Mouse (Mus musculus): ENCODE measurements at regions not wholly inside any gene's neighbourhood (a gene's known extent, or its start where the extent isn't known, plus 50 kb on each side); places are given as distances from the start of the nearest gene placed in this dataset.

DNA sequence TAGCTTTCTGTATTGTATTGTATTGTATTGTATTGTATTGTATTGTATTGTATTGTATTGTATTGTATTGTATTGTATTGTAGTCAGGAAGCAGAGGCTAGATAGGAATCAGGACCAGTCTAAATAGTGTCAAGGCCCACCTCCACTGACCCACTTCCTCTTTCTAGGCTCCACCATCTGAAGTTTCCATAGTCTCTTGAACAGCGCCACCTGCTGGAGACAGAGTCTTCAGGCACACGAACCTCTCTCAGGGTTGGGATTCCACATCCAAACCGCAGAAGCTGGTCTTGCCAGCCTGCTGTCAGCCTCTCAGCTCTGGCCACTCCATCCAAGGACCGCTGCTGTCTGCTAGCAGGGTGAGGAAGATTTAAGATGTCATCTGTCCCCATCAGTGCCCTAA, 234.6 kb downstream of the Cdh26 start:
- DNase-seq: peak; percentile 84 to 87

DNA sequence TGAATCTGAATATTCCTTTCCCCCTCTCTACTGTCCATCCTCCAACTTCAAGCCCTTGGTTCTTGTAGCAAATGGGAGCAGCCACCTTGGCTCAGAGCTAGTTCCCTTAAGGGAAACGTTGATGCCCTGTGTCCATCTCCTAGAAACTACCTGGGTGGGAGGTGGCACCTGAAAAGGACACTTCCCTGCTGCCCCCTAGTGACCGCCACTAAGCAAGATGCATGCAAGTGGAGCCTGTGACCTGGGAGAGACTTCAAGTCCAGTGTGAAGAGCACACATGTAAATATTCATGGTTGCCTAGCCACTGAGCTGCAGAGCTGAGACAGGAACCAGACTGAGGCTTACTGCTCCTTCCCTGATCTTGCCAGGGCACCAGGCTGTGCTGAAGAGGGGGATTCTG, 238.1 kb downstream of the Cdh26 start:
- peak; percentile 68 to 70 for DNase-seq

DNA sequence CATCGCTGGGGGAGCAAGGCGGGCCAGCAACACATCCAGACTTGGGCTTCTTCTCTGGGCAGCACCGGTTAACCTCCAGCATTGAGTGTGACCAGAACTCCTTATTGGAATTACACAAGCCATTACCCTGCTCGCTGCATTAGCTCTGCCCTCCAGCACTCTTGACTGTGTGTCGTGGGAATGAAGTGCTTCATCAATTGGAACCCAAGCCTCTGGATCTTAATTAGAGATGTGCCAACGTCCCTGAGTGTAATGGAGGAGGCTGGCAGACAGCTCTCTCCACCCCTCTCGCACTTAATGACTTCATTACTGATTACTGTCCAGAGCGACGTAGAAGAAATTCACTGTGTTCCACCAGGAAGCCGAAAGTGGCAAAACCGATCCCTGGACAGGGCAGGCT, 240.6 kb downstream of the Cdh26 start:
- no peak for DNase-seq

GRCm38 (mm10) chr2:178673621-178674020, 243.3 kb downstream of the Cdh26 start:
- DNase-seq: peak; percentile 58

GRCm38 (mm10) chr2:178674621-178675020, 244.3 kb downstream of the Cdh26 start:
- DNase-seq: peak; percentile 56 to 66

- no peak for DNase-seq
Observed at GRCm38 (mm10) chr2:178676970-178677369, 246.6 kb downstream of the Cdh26 start.

- no peak for DNase-seq
Observed at GRCm38 (mm10) chr2:178680368-178680767, 250.0 kb downstream of the Cdh26 start.

- DNase-seq: no peak
Observed at GRCm38 (mm10) chr2:178684026-178684958, 254.0 kb downstream of the Cdh26 start.

- no peak for DNase-seq
Observed at GRCm38 (mm10) chr2:178685211-178685610, 254.9 kb downstream of the Cdh26 start.

DNA sequence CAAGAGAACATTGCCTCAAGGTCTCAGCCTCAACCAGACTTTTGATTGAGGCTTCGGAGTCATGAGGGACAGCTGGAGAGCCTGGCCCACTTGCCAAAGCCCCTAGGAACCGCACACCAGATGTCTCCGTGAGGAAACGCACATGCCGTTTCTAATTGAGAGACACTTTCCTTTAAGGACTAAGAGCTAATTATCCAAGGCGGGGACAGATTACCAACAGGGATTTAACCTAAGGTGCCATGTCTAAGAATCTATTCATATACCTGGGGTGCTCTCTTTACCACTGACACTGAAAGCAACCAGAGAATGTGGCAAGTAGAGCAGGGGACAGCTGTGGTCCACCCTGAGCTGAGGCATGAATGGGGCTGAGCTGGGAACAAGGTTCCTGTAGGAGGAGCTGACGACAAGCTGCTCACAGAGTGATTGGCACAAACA, 255.9 kb downstream of the Cdh26 start:
- DNase-seq: peak; percentile 29 to 31

DNA sequence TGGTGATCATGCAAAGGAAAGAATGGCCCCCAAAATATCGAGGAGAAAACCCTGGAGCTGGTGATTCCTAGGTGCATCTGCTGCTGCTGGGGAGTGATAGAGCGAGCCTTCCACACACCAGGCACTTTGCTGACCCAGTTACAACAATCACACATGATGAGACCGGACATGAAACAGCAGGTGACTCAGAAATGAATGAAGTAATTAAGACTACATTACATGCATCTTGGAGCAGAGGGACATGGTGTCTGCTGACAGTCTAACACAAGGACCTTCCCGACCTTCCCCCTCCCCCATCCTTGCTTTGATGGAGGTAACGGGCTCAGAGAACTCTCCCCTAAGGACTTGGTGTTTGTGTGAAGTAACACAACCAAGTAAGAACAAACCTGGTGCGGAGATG, 258.3 kb downstream of the Cdh26 start:
- no peak for DNase-seq

DNA sequence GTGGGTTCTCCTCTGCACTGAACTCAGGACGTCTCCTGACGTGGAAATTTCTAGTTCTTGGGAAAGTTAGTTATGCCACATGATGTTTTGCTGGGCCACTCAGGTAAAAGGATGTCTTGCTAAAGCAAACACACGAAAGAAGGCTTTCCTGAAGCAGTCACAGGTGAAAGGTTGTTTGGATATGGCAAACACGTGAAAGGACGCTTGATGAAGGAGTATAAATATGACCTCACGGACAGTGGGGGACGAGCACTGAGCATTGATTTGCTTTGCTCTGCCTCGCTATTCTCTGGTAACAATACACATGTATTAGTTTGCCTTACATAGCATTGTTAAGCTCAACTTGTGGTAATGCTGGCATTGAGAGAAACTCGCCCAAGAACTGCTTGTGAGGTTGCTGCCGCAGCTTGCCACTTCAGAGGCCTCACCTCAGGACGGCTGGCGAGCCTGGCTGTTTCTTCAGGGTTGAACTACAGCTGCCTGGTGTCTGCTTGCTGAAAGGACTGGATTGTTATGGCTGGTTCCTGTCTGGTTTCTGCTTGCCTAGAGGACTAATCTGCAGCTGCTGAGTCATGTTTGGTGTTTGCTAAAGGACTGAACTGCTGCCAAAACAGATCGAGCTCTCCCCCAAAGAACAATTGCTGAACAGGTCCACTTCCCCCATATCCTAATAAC, 261.0 kb downstream of the Cdh26 start:
- DNase-seq: no peak

- no peak for DNase-seq
Observed at GRCm38 (mm10) chr2:178691865-178692228, 261.5 kb downstream of the Cdh26 start.

- no peak for DNase-seq
Observed at GRCm38 (mm10) chr2:178692231-178692630, 261.9 kb downstream of the Cdh26 start.

GRCm38 (mm10) chr2:178698648-178699047, 268.3 kb downstream of the Cdh26 start:
- DNase-seq: peak; percentile 76 to 85

DNA sequence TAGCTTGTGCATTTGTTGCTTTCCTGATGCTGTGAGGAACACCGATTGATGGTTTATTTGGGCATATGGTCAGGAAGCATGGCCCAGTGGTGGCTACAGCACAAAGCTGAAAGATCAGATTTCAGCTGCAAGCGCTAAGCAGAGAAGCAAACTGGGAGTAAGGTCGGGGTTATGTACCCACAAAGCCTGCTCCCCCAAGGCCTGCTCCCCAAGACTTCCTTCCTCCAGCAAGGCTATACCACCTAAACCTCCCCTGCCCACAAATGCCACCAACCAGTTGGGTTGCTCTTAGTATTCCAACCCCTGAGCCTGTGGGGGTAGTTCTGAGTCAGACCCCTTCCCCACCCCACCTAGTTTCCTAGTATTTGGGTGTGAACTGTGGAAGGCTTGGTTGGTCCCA, 270.5 kb downstream of the Cdh26 start:
- DNase-seq: no peak

DNA sequence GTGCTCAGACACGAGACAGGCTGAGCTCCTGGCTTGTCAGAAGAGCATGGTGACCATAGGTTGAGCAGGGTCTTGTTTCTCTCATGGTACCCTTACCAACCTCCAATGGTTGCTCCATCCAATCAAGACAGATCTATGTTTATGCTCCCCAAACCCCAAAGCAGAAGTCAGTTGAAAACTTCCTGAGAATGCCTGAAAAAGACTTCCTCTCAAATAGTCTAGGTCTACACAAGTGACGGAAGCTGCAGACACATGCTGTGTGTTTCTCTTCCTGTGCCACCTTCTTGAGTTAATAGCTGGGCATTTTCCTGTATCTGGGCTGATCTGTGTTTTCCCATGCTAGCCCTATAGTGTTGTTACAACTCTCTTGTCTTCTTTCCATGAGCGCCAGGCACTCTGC, 274.2 kb downstream of the Cdh26 start:
- DNase-seq: no peak

DNA sequence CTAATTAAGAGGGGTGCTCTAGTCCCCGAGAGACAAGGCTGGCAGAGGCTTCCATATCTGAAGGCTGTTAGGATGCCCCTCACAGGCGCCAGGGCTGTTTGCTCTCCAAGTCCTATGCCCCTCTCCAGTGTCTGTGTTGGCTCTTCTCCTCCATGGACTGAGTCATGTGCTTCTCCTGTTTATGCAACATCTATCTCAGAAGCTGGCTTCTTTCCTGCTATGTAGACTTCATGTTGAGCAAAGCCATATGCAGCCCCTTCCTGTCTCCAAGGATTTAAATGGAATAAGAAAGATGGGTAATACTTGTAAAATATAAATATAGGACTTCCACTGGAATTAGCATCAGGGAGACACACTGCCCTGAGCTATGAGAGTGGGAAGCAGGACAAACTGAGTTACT, 278.3 kb downstream of the Cdh26 start:
- peak; percentile 16 to 27 for DNase-seq

- no peak for DNase-seq
Observed at GRCm38 (mm10) chr2:178709192-178709881, 279.0 kb downstream of the Cdh26 start.

DNA sequence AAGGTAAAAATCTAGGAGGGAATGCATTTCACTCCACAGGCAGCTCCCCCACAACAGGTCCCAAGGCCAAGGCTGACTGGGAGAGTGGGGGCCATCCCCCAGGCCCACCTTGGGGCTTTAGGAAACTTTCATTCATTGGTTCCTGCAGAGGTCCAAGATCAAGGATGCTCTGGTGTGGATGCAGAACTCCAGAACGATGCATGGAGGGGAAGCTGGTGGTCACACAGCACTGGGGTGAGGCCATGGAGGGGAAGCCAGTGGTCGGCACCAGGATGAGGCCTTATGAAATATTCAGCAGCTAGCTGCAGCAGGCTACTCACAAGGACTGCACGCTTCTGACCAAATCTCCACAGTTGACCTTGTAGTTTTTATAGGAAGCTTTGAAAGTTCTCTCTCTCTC, 279.7 kb downstream of the Cdh26 start:
- no peak for DNase-seq

- no peak for DNase-seq
Observed at GRCm38 (mm10) chr2:178711587-178712080, 281.3 kb downstream of the Cdh26 start.

GRCm38 (mm10) chr2:178712391-178712892, 282.1 kb downstream of the Cdh26 start:
- DNase-seq: no peak

Measured in cerebellum, postnatal 10 days (tissue).